Mouse (Mus musculus): ENCODE measurements around the gene Kdr. TPM values are rescaled to one million over a fixed set of nuclear protein-coding genes. Genes with fewer than 3 reads are reported as not detected.

The Kdr gene
- polyA plus RNA-seq (2012; ENCODE audit: insufficient read depth, insufficient read length, missing spikeins) = 2.1 and 2.8 TPM in 2 replicates

DNA sequence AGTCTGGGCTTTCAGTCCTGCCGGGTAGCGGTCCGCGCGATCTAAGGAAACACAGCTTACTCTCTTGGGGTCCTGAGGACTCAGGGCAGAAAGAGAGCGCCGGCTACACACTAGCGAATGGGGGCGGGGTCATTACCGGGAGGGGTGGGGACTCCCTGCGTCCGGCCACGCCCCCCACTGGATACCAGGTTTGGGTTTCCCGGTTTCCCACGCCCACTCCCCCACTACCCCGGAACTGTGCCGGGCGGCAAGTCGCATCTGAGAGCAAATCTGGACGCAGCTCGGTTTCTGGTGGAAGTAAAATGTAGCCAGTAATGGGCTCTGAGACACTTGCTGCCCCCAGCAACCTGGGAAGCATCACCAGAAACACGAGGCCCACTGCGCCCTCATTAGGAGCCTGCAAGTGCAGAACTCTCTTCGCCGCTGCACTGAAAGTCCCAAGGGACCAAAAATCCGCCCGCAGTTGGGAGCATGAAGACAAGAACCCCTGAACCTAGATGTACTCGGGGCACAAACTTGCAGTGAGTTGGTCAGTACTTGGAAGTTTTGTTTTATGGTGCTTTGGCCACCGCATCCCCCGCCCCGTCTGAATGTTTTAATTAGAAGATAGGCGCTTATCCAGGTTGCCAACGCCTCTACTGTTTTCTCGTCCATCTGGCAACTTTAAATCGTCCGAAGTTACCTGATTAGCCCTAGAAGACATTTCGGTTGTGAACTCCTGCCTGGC is at the start of gene Kdr:
Gene Kdr, minus strand, starts transcription at position 85 of the 727 bp plus-strand sequence.
- H3K4me1 ChIP-seq (ENCODE audit: control insufficient read depth, insufficient read depth, low read length) = peaks cover 30% of the 10 kb centered on the region
- H3K4me3 ChIP-seq (ENCODE audit: insufficient read depth, low read length) = peak within 1 kb of the TSS; percentile 66
- H3K27ac ChIP-seq (ENCODE audit: insufficient read depth, low read depth, low read length) = no peak within 1 kb of the TSS
- no peak for TF ChIP-seq CTCF (IDR thresholded peaks at IDR 0.05; ENCODE audit: low read depth, low read length)
- no peak for TF ChIP-seq POLR2A (IDR thresholded peaks at IDR 0.05; ENCODE audit: borderline replicate concordance, low read depth, low read length)

DNA sequence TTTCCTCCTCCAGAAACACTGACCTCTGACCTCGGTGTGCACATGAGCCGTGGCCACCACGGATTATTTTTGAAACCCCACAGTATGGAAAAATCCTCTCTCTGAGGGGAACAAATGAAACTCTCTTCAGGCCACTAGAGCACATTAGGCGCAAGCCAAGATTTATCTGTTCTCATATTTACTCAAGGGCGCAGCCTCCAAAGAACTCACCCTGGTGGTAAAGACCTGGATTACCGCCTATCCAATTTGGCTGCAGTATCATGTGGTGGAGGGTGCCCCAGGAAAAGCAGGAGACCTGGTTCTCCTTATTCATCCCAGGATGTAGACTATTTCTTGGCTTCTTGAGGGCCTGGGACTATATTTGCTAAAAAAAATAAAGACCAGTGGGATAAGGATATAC is 48.5 kb upstream of the Kdr start:
- no peak overlapping the region for H3K4me3 ChIP-seq (ENCODE audit: insufficient read depth, low read length)
- TF ChIP-seq POLR2A (IDR thresholded peaks at IDR 0.05; ENCODE audit: borderline replicate concordance, low read depth, low read length) (no peak), CTCF (IDR thresholded peaks at IDR 0.05; ENCODE audit: low read depth, low read length) (no peak)
- no peaks in the 10 kb centered on the region for H3K4me1 ChIP-seq (ENCODE audit: control insufficient read depth, insufficient read depth, low read length)
- no peak overlapping the region for H3K27ac ChIP-seq (ENCODE audit: insufficient read depth, low read depth, low read length)

DNA sequence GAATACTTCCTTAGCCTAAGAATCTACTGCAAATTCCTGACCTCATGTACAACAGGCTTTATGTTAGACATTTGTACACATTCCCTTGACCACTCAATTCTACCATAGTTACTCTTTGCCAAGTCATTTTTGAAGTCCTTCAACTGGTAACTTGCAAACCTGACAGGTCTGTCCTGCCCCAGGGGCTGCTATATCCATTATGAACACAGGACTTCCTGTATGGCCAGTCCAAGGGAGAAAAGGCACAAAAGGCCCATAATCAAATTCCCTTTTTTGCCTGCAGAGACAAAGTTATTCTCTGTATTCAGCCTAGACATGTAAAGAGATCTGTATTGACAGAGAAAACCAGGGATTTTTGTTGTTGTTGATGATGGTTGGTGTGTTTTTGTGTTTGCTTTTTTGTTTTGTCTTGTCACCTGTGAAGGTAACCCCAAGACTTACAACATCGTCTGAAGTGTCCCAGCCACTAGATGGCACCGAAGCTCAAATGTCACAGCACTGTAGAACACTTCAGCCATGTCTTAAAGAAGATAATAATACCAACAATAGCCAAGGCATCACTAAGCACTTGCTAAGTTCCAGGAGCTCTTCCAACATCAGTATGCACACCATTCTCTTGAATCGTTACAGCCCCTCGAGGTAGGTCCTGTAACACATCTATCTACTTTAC is 47.9 kb upstream of the Kdr start:
- Histone ChIP-seq H3K27ac (ENCODE audit: insufficient read depth, low read depth, low read length) (no peak overlapping the region), H3K4me3 (ENCODE audit: insufficient read depth, low read length) (no peak overlapping the region), H3K4me1 (ENCODE audit: control insufficient read depth, insufficient read depth, low read length) (no peaks in the 10 kb centered on the region)
- TF ChIP-seq POLR2A (IDR thresholded peaks at IDR 0.05; ENCODE audit: borderline replicate concordance, low read depth, low read length) (no peak), CTCF (IDR thresholded peaks at IDR 0.05; ENCODE audit: low read depth, low read length) (no peak)

DNA sequence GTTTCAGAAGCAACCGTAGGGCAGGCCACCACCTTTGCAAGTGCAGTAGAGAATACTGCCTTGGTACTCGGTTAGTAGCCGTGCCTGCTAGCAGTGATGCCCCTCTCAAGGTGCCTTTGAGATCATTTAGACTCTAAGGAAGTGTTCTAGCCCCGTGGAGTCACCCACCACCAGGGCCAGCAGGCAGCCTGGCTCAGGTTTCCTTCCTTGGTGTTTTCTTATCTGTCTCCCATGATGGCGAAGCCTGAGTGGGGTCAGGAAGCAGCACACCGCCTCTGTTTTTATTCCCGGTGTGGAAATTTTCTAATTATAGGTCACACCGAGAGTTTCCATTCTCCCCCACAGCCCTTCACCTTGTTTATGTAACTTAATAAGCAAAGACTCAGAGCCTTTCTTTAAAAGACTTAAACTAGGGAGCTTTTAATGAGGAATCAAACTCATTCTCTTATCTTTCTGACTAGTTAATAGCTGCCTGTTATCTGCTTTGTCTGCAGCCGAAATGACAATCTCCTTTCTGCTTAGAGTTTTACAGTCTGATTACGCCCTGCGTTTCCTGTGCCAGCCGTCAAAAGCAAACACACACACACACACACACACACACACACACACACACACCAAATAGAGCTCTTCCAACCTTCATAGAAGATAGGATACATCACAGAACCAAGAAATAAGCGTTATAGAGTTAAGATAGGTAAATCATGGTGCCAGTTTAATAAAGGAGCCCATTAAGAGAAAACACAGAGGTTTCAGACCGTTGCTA is 44.9 kb upstream of the Kdr start:
- H3K27ac ChIP-seq (ENCODE audit: insufficient read depth, low read depth, low read length) = no peak overlapping the region
- no peak for TF ChIP-seq CTCF (IDR thresholded peaks at IDR 0.05; ENCODE audit: low read depth, low read length)
- TF ChIP-seq POLR2A (IDR thresholded peaks at IDR 0.05; ENCODE audit: borderline replicate concordance, low read depth, low read length) = no peak
- H3K4me1 ChIP-seq (ENCODE audit: control insufficient read depth, insufficient read depth, low read length) = no peaks in the 10 kb centered on the region
- H3K4me3 ChIP-seq (ENCODE audit: insufficient read depth, low read length) = no peak overlapping the region

DNA sequence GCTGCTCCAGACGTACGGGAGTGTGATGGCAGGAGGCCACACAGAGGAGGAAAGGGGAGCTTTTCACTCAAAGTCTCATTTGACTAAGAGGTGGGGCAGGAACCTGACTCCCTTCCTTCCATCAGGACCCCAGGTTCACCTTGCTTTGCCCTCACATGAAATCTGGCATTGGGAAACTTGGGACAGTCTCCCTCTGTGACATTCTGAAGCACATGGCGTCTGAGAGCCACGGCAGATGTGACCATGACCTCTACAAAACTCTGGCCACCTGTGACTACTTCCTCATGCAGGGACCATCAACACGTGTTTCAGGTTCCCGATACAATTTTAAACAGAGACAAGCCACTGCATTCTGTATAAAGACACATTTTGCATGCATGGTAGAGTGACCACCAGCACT is 44.2 kb upstream of the Kdr start:
- no peak overlapping the region for H3K27ac ChIP-seq (ENCODE audit: insufficient read depth, low read depth, low read length)

DNA sequence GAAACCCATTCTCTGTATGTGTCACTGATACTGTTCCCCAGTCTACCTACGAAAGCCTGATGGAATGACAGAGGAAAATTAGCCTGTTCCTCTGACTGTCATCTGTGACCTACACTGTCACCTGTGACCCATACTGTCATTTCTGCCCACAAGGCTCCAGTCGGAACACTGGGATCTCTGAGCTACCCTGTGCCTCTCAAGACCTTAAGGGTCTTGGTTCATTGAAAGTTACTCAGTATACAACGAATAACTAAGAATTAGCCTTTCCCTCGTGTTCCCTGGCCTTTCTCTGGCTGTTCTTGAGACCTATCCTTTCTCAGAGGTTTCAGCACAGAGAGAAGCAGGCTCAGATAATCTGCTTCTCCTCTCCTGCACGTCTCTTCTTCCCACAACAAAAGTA is 40.1 kb upstream of the Kdr start:
- H3K4me1 ChIP-seq (ENCODE audit: control insufficient read depth, insufficient read depth, low read length) = 0 out of 2 replicates have a peak, but pooled peaks cover 5% of the 10 kb centered on the region
- no peak overlapping the region for H3K4me3 ChIP-seq (ENCODE audit: insufficient read depth, low read length)
- H3K27ac ChIP-seq (ENCODE audit: insufficient read depth, low read depth, low read length) = no peak overlapping the region
- TF ChIP-seq POLR2A (IDR thresholded peaks at IDR 0.05; ENCODE audit: borderline replicate concordance, low read depth, low read length) (no peak), CTCF (IDR thresholded peaks at IDR 0.05; ENCODE audit: low read depth, low read length) (no peak)

More for the DNA sequence above, 44.2 kb upstream of the Kdr start:
- no peak overlapping the region for H3K4me3 ChIP-seq (ENCODE audit: insufficient read depth, low read length)
- no peaks in the 10 kb centered on the region for H3K4me1 ChIP-seq (ENCODE audit: control insufficient read depth, insufficient read depth, low read length)
- TF ChIP-seq POLR2A (IDR thresholded peaks at IDR 0.05; ENCODE audit: borderline replicate concordance, low read depth, low read length) (no peak), CTCF (IDR thresholded peaks at IDR 0.05; ENCODE audit: low read depth, low read length) (no peak)

DNA sequence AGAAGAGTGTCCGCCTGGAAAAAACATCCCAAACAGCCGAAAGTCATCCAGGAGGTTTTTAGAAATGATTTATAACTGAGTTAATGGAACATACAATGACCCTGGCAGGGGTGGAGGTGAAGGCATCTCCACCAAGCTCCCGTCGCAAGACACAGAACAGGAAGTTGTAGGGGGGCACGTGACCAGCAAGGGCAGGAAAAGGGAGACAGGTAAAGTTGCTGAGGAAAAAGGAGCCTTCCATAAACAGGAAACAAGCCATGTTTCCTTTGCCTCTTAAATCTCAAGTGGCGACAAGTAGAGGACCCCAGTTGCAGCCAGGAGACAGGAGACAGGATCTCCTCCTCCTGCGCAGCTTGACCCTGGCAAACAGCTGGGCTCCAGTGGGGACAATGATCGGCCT is 37.8 kb upstream of the Kdr start:
- no peak for TF ChIP-seq CTCF (IDR thresholded peaks at IDR 0.05; ENCODE audit: low read depth, low read length)
- TF ChIP-seq POLR2A (IDR thresholded peaks at IDR 0.05; ENCODE audit: borderline replicate concordance, low read depth, low read length) = no peak
- H3K4me1 ChIP-seq (ENCODE audit: control insufficient read depth, insufficient read depth, low read length) = 0 out of 2 replicates have a peak, but pooled peaks cover 5% of the 10 kb centered on the region
- no peak overlapping the region for H3K27ac ChIP-seq (ENCODE audit: insufficient read depth, low read depth, low read length)
- H3K4me3 ChIP-seq (ENCODE audit: insufficient read depth, low read length) = no peak overlapping the region

DNA sequence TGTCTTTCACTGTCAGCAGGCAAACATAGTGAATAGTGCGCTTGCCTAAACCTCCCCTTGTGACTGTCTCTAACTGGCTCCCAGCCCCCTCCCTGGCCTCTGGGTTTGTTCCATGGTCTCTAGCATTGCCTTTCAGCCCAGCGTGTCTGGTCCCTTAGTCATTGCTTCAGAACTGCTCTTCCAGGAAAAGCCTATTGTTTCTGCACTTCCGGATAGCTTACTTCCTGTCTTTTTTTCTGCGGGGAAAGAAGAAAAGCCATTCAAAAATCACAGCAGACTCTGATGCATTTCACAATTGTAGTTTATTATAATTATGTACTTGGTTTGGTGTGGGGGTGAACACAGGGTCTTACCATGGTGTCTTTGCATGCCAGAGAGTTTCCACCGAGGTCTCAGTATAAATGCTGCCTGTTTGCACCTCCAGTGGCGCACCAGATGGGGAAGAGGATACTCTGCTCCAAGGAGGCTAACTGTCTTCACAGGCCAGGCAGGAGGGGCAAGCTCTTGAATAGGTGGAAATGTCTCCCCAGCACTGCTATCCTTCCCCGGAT is 35.7 kb upstream of the Kdr start:
- no peak for TF ChIP-seq POLR2A (IDR thresholded peaks at IDR 0.05; ENCODE audit: borderline replicate concordance, low read depth, low read length)
- TF ChIP-seq CTCF (IDR thresholded peaks at IDR 0.05; ENCODE audit: low read depth, low read length) = no peak
- Histone ChIP-seq H3K4me1 (ENCODE audit: control insufficient read depth, insufficient read depth, low read length) (0 out of 2 replicates have a peak, but pooled peaks cover 5% of the 10 kb centered on the region), H3K4me3 (ENCODE audit: insufficient read depth, low read length) (no peak overlapping the region), H3K27ac (ENCODE audit: insufficient read depth, low read depth, low read length) (no peak overlapping the region)

DNA sequence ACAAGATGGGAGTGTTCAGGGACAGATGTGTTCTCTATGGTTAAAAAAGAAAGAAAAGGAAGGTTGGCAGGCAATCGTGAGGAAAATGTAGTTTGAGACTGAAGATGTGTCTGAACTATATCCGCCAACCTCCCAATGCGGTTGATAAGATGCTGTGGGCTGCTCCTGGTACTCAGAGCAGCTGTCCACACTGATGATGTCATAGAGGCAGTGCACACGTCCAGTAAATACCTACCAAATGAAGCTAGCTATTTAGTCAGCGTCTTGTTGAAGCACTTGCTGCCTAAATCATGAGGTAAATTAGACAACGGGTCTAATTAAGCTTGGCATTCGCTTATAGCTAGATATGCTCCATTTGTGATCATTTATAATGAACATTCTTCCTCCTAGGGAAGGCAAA is 28.1 kb upstream of the Kdr start:
- Histone ChIP-seq H3K27ac (ENCODE audit: insufficient read depth, low read depth, low read length) (no peak overlapping the region), H3K4me1 (ENCODE audit: control insufficient read depth, insufficient read depth, low read length) (no peaks in the 10 kb centered on the region), H3K4me3 (ENCODE audit: insufficient read depth, low read length) (no peak overlapping the region)
- TF ChIP-seq POLR2A (IDR thresholded peaks at IDR 0.05; ENCODE audit: borderline replicate concordance, low read depth, low read length) (no peak), CTCF (IDR thresholded peaks at IDR 0.05; ENCODE audit: low read depth, low read length) (no peak)
